In genomic region chr2:12970049-12970724, GRCm38 (mm10) we compare ENCODE assay signal across 15 mouse cellular contexts. TPM values are rescaled to one million over a fixed set of nuclear protein-coding genes. Genes with fewer than 3 reads are reported as not detected.
A peak's percentile ranks its signal among the peaks of the same experiment; 100 is the strongest.
DNase-seq lines count a peak whose midpoint lies in the region; ATAC-seq lines count a peak whose summit lies in the region.
"Had no signal": no experiment of that assay in that cellular context is flagged by ENCODE, and none has a peak within 500 bp of the region (broad histone marks: within the 10 kb centered on the region; RNA-seq: fewer than 3 reads in every experiment).

No protein-coding gene starts in this region.

- peak; percentile 60 for ATAC-seq in midbrain, embryonic 12.5 days (ENCODE audit: low FRiP score, low read depth)
- ATAC-seq in midbrain, embryonic 11.5 days (ENCODE audit: low FRiP score): no peak
- ATAC-seq in forebrain, embryonic 15.5 days (replicated peaks): peak; percentile 96
- 0 out of 2 replicates have a peak, but pooled peaks have one; percentile 66 for ATAC-seq in limb, embryonic 13.5 days (ENCODE audit: low FRiP score, low read depth)
- ATAC-seq in intestine, embryonic 15.5 days: no peak
- ATAC-seq: intestine, postnatal 0 days; midbrain, embryonic 15.5 days; Patski had no signal

- H3K27me3 ChIP-seq in midbrain, embryonic 12.5 days: no peaks in the 10 kb centered on the region
- no peaks in the 10 kb centered on the region for H3K27me3 ChIP-seq in midbrain, embryonic 11.5 days (ENCODE audit: control insufficient read depth, insufficient read depth, low read length)
- H3K27me3 ChIP-seq in forebrain, embryonic 15.5 days: peaks cover 9% of the 10 kb centered on the region
- no peaks in the 10 kb centered on the region for H3K27me3 ChIP-seq in limb, embryonic 13.5 days
- no peaks in the 10 kb centered on the region for H3K27me3 ChIP-seq in intestine, embryonic 15.5 days (replicated peaks)
- H3K27me3 ChIP-seq: liver, embryonic 15.5 days; midbrain, embryonic 15.5 days; neural tube, embryonic 13.5 days had no signal

- peaks cover 2% of the 10 kb centered on the region; the same call in 1 of the 2 replicates for H3K4me1 ChIP-seq in midbrain, embryonic 12.5 days
- H3K4me1 ChIP-seq in midbrain, embryonic 11.5 days (ENCODE audit: control insufficient read depth, insufficient read depth, low read length): no peaks in the 10 kb centered on the region
- H3K4me1 ChIP-seq in forebrain, embryonic 15.5 days: peaks cover 6% of the 10 kb centered on the region
- no peaks in the 10 kb centered on the region for H3K4me1 ChIP-seq in limb, embryonic 13.5 days
- no peaks in the 10 kb centered on the region for H3K4me1 ChIP-seq in intestine, embryonic 15.5 days (replicated peaks)
- H3K4me1 ChIP-seq: liver, embryonic 15.5 days; midbrain, embryonic 15.5 days had no signal

- H3K36me3 ChIP-seq in midbrain, embryonic 12.5 days: no peaks in the 10 kb centered on the region
- no peaks in the 10 kb centered on the region for H3K36me3 ChIP-seq in midbrain, embryonic 11.5 days (ENCODE audit: control insufficient read depth, insufficient read depth, low read length)
- no peaks in the 10 kb centered on the region for H3K36me3 ChIP-seq in forebrain, embryonic 15.5 days
- H3K36me3 ChIP-seq in limb, embryonic 13.5 days: no peaks in the 10 kb centered on the region
- no peaks in the 10 kb centered on the region for H3K36me3 ChIP-seq in intestine, embryonic 15.5 days
- H3K36me3 ChIP-seq: midbrain, embryonic 15.5 days; neural tube, embryonic 13.5 days had no signal

- H3K9me3 ChIP-seq in midbrain, embryonic 12.5 days: no peaks in the 10 kb centered on the region
- no peaks in the 10 kb centered on the region for H3K9me3 ChIP-seq in midbrain, embryonic 11.5 days (ENCODE audit: control insufficient read depth, low read length)
- H3K9me3 ChIP-seq in forebrain, embryonic 15.5 days: no peaks in the 10 kb centered on the region
- H3K9me3 ChIP-seq in limb, embryonic 13.5 days: no peaks in the 10 kb centered on the region
- no peaks in the 10 kb centered on the region for H3K9me3 ChIP-seq in intestine, embryonic 15.5 days
- H3K9me3 ChIP-seq: liver, embryonic 15.5 days; midbrain, embryonic 15.5 days; neural tube, embryonic 13.5 days had no signal

- DNase-seq in embryo, embryonic 10 days (ENCODE audit: low spot score): peak; percentile 19
- DNase-seq in embryo, embryonic 9.5 days (ENCODE audit: extremely low spot score): no peak
- DNase-seq in midbrain, embryonic 11.5 days (ENCODE audit: low spot score, missing footprints): no peak
- DNase-seq in cerebellum, adult 8-10 months: no peak
- DNase-seq: cerebellum, adult 9-11 months; lung, postnatal 14 days had no signal

- no peak overlapping the region for H3K27ac ChIP-seq in midbrain, embryonic 12.5 days (replicated peaks)
- no peak overlapping the region for H3K27ac ChIP-seq in midbrain, embryonic 11.5 days (ENCODE audit: low read depth, low read length)
- no peak overlapping the region for H3K27ac ChIP-seq in forebrain, embryonic 15.5 days (replicated peaks)
- no peak overlapping the region for H3K27ac ChIP-seq in limb, embryonic 13.5 days
- no peak overlapping the region for H3K27ac ChIP-seq in intestine, embryonic 15.5 days
- H3K27ac ChIP-seq: liver, embryonic 15.5 days; midbrain, embryonic 15.5 days; neural tube, embryonic 13.5 days had no signal

- H3K4me3 ChIP-seq in midbrain, embryonic 12.5 days: no peak overlapping the region
- no peak overlapping the region for H3K4me3 ChIP-seq in midbrain, embryonic 11.5 days (ENCODE audit: low read depth, low read length)
- no peak overlapping the region for H3K4me3 ChIP-seq in forebrain, embryonic 15.5 days
- no peak overlapping the region for H3K4me3 ChIP-seq in limb, embryonic 13.5 days
- no peak overlapping the region for H3K4me3 ChIP-seq in intestine, embryonic 15.5 days (replicated peaks)
- H3K4me3 ChIP-seq: liver, embryonic 15.5 days; midbrain, embryonic 15.5 days; neural tube, embryonic 13.5 days had no signal

- WGBS in midbrain, embryonic 12.5 days: 59% methylated on average over 12 of the region's 12 CpGs
- 75% methylated on average over 12 of the region's 12 CpGs for WGBS in midbrain, embryonic 11.5 days
- 9% methylated on average over 12 of the region's 12 CpGs for WGBS in forebrain, embryonic 15.5 days
- WGBS in limb, embryonic 13.5 days: 42% methylated on average over 12 of the region's 12 CpGs
- WGBS in intestine, embryonic 15.5 days: 72% methylated on average over 12 of the region's 12 CpGs

- H3K9ac ChIP-seq in midbrain, embryonic 12.5 days (replicated peaks): no peak overlapping the region
- no peak overlapping the region for H3K9ac ChIP-seq in midbrain, embryonic 11.5 days (ENCODE audit: low read length)
- H3K9ac ChIP-seq in forebrain, embryonic 15.5 days (replicated peaks): no peak overlapping the region
- H3K9ac ChIP-seq in limb, embryonic 13.5 days: no peak overlapping the region
- no peak overlapping the region for H3K9ac ChIP-seq in intestine, embryonic 15.5 days
- H3K9ac ChIP-seq: liver, embryonic 15.5 days; midbrain, embryonic 15.5 days; neural tube, embryonic 13.5 days had no signal

- H3K4me2 ChIP-seq in midbrain, embryonic 12.5 days (replicated peaks): no peak overlapping the region
- H3K4me2 ChIP-seq in midbrain, embryonic 11.5 days: no peak overlapping the region
- no peak overlapping the region for H3K4me2 ChIP-seq in forebrain, embryonic 15.5 days (replicated peaks)
- no peak overlapping the region for H3K4me2 ChIP-seq in limb, embryonic 13.5 days (replicated peaks)
- no peak overlapping the region for H3K4me2 ChIP-seq in intestine, embryonic 15.5 days (replicated peaks)
- H3K4me2 ChIP-seq: liver, embryonic 15.5 days; midbrain, embryonic 15.5 days; neural tube, embryonic 13.5 days had no signal

RNA-seq across cellular contexts. Expression of gene C1ql3, which starts 41.4 kb away (rescaled TPM):
- polyA plus RNA-seq in midbrain, embryonic 12.5 days (2016; fragmentation: Nextera tagmentation; extraction: Ambion mirVana): 0.75 and 1.1 TPM in 2 replicates
- polyA plus RNA-seq in midbrain, embryonic 11.5 days (2014; fragmentation: Nextera tagmentation; extraction: Ambion mirVana): 0.92 and 1.2 TPM in 2 replicates
- 1.6 and 1.7 TPM in 2 replicates for polyA plus RNA-seq in forebrain, embryonic 15.5 days (2015; fragmentation: Nextera tagmentation; extraction: Ambion mirVana)
- 0.80 and 1.0 TPM in 2 replicates for polyA plus RNA-seq in limb, embryonic 13.5 days (2015; fragmentation: Nextera tagmentation; extraction: Ambion mirVana)
- 0.29 and 0.30 TPM in 2 replicates for polyA plus RNA-seq in intestine, embryonic 15.5 days (2015; fragmentation: Nextera tagmentation; extraction: Ambion mirVana)

RNA-seq across cellular contexts. Expression of gene Pter, which starts 46.3 kb away (rescaled TPM):
- 5.6 and 6.7 TPM in 2 replicates for polyA plus RNA-seq in midbrain, embryonic 12.5 days (2016; fragmentation: Nextera tagmentation; extraction: Ambion mirVana)
- polyA plus RNA-seq in midbrain, embryonic 11.5 days (2014; fragmentation: Nextera tagmentation; extraction: Ambion mirVana): 10.3 and 11.1 TPM in 2 replicates
- 5.7 and 7.1 TPM in 2 replicates for polyA plus RNA-seq in forebrain, embryonic 15.5 days (2015; fragmentation: Nextera tagmentation; extraction: Ambion mirVana)
- 13.0 and 15.3 TPM in 2 replicates for polyA plus RNA-seq in limb, embryonic 13.5 days (2015; fragmentation: Nextera tagmentation; extraction: Ambion mirVana)
- polyA plus RNA-seq in intestine, embryonic 15.5 days (2015; fragmentation: Nextera tagmentation; extraction: Ambion mirVana): 35.0 and 38.2 TPM in 2 replicates

Comparison
In these comparisons a context has a peak if more than half of its experiments do, and no peak if none do; other contexts are left out.
1. ATAC-seq: peak in midbrain, embryonic 12.5 days (single experiment), forebrain, embryonic 15.5 days (single experiment) and limb, embryonic 13.5 days (single experiment); none in midbrain, embryonic 11.5 days (single experiment) and intestine, embryonic 15.5 days (single experiment).